Mouse (Mus musculus): ENCODE measurements around the gene Fam160a1. TPM values are rescaled to one million over a fixed set of nuclear protein-coding genes. Genes with fewer than 3 reads are reported as not detected.

Gene Fam160a1
- polyA plus RNA-seq, 1 experiment from 2014 or later, result 0.25 TPM

- WGBS (ENCODE audit: insufficient replicate concordance), result 67% methylated on average over 6 of the region's 6 CpGs
- Histone ChIP-seq H3K9ac (no peak overlapping the region), H3K9me3 (replicated peaks) (no peaks in the 10 kb centered on the region), H3K27me3 (no peaks in the 10 kb centered on the region), H3K4me1 (replicated peaks) (no peaks in the 10 kb centered on the region), H3K36me3 (no peaks in the 10 kb centered on the region), H3K4me2 (no peak overlapping the region), H3K4me3 (replicated peaks) (no peak overlapping the region), H3K27ac (no peak overlapping the region)
- ATAC-seq (ENCODE audit: low read depth) (no peak), DNase-seq (no peak)
These were observed 147.2 kb downstream of the Fam160a1 start for GRCm38 (mm10) chr3:85669844-85670243.

DNA sequence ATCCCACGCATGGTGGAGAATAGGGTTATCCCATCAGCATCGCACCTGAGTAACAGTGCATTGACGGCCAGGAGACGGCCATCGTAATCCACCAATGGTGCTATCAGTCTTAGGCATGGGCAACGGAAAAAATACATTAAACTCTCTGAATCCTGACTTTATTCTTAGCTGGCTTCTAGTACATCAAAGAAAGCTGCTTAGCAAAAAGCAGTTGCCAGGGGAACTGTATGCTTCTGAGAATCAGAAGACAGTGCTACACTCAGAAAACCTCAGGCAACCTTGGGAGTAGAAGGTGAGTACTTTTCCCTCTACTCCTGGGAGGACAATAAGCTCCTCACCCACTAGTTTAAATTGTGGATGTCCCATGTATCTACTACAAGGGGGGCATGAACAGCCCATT, 149.4 kb downstream of the Fam160a1 start:
- ATAC-seq (ENCODE audit: low read depth) (no peak), DNase-seq (no peak)
- H3K9me3 ChIP-seq (replicated peaks), result no peaks in the 10 kb centered on the region
- H3K9ac ChIP-seq, result no peak overlapping the region
- H3K4me1 ChIP-seq (replicated peaks), result no peaks in the 10 kb centered on the region
- no peak overlapping the region for H3K4me2 ChIP-seq
- no peak overlapping the region for H3K4me3 ChIP-seq (replicated peaks)
- H3K27ac ChIP-seq, result no peak overlapping the region
- no peaks in the 10 kb centered on the region for H3K36me3 ChIP-seq
- no peaks in the 10 kb centered on the region for H3K27me3 ChIP-seq
- WGBS (ENCODE audit: insufficient replicate concordance), result 78% methylated on average over 6 of the region's 6 CpGs

DNA sequence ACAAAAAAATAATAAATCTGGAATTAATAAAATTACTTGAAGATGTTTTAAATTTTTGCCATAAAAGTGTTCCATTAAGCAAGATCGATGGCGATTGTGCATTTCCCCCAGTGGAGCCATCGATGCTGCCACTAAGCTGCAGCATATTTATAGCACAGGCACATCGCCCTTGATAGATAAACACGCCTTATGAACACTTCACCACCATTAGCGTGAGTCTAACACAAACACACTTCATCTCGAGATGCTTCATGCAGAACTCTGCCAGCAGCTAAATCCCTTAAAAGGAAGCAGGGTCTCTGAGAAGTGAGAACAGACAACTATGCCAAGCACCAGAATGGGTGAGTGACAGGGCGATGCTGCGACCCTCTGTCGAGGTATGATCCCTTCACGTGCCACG, 150.4 kb downstream of the Fam160a1 start:
- Histone ChIP-seq H3K4me1 (replicated peaks) (no peaks in the 10 kb centered on the region), H3K27ac (no peak overlapping the region), H3K4me3 (replicated peaks) (no peak overlapping the region), H3K4me2 (no peak overlapping the region), H3K9ac (no peak overlapping the region), H3K9me3 (replicated peaks) (no peaks in the 10 kb centered on the region), H3K27me3 (no peaks in the 10 kb centered on the region), H3K36me3 (no peaks in the 10 kb centered on the region)
- WGBS (ENCODE audit: insufficient replicate concordance), result 77% methylated on average over 12 of the region's 12 CpGs
- DNase-seq (no peak), ATAC-seq (ENCODE audit: low read depth) (no peak)

DNA sequence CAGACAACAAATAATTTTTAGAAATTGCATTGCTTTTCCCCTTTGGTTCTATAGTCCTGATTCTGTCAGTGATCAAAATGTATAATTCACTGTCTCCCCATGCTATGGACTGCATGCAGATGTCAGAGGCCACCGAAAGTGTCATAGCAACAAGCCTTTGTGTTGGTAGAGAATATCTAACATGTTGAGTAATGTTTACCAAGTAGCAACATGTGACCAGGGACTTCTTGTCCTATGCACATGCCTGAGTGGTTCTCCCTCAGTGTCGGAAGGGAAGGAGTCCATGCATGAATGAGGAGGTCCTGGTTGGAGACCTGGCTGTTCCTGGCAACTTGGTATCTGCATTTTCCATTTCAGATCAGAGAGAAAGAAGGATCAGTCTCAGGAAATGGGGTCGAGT, 150.9 kb downstream of the Fam160a1 start:
- ATAC-seq (ENCODE audit: low read depth) (no peak), DNase-seq (no peak)
- no peak overlapping the region for H3K4me2 ChIP-seq
- no peaks in the 10 kb centered on the region for H3K4me1 ChIP-seq (replicated peaks)
- no peak overlapping the region for H3K27ac ChIP-seq
- no peaks in the 10 kb centered on the region for H3K9me3 ChIP-seq (replicated peaks)
- H3K9ac ChIP-seq, result no peak overlapping the region
- H3K4me3 ChIP-seq (replicated peaks), result no peak overlapping the region
- WGBS (ENCODE audit: insufficient replicate concordance), result 48% methylated on average over 3 of the region's 3 CpGs
- no peaks in the 10 kb centered on the region for H3K27me3 ChIP-seq
- H3K36me3 ChIP-seq, result no peaks in the 10 kb centered on the region

DNA sequence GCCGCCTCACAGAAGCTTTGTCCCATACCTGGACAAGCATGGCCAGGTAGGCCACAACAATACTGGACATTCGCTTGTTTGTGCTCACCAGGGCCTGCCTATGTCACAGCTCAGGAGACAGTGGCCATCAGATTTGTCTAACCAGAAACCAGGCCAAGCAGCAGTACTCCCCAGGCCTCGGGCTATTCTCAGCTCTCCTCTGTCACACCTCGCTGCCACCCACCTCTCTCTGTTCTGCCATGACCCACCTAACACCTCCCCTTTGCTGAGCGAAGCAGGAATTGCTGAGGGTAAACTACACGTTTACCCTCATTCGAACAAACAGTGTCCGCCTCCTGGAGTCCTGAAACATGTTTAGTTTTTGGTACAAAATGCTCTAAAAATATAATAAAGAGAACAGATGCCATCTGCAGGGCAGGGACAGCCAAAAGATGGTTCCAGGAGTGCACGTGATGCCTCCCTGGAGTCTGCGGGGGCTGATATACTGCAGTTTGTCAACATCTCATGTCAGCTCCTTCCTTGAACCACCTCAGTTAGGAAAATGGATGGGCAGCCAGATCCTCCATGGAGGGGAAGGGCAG, 152.4 kb downstream of the Fam160a1 start:
- no peak overlapping the region for H3K4me3 ChIP-seq (replicated peaks)
- no peaks in the 10 kb centered on the region for H3K36me3 ChIP-seq
- H3K4me1 ChIP-seq (replicated peaks), result no peaks in the 10 kb centered on the region
- no peak overlapping the region for H3K27ac ChIP-seq
- no peak overlapping the region for H3K4me2 ChIP-seq
- ATAC-seq (ENCODE audit: low read depth) (no peak), DNase-seq (no peak)
- no peaks in the 10 kb centered on the region for H3K27me3 ChIP-seq
- WGBS (ENCODE audit: insufficient replicate concordance), result 70% methylated on average over 10 of the region's 10 CpGs
- no peaks in the 10 kb centered on the region for H3K9me3 ChIP-seq (replicated peaks)
- no peak overlapping the region for H3K9ac ChIP-seq

GRCm38 (mm10) chr3:85663826-85664225, 153.3 kb downstream of the Fam160a1 start:
- Histone ChIP-seq H3K27ac (no peak overlapping the region), H3K4me1 (replicated peaks) (no peaks in the 10 kb centered on the region), H3K4me3 (replicated peaks) (no peak overlapping the region), H3K36me3 (no peaks in the 10 kb centered on the region), H3K4me2 (no peak overlapping the region), H3K9me3 (replicated peaks) (no peaks in the 10 kb centered on the region), H3K27me3 (no peaks in the 10 kb centered on the region), H3K9ac (no peak overlapping the region)
- 59% methylated on average over 5 of the region's 5 CpGs for WGBS (ENCODE audit: insufficient replicate concordance)
- DNase-seq (no peak), ATAC-seq (ENCODE audit: low read depth) (no peak)

GRCm38 (mm10) chr3:85661926-85662813, 154.9 kb downstream of the Fam160a1 start:
- Histone ChIP-seq H3K9ac (no peak overlapping the region), H3K4me3 (replicated peaks) (no peak overlapping the region), H3K27ac (no peak overlapping the region), H3K4me2 (no peak overlapping the region), H3K4me1 (replicated peaks) (no peaks in the 10 kb centered on the region), H3K9me3 (replicated peaks) (no peaks in the 10 kb centered on the region), H3K36me3 (no peaks in the 10 kb centered on the region), H3K27me3 (no peaks in the 10 kb centered on the region)
- DNase-seq, result no peak
- ATAC-seq (ENCODE audit: low read depth), result no peak
- WGBS (ENCODE audit: insufficient replicate concordance), result 63% methylated on average over 10 of the region's 10 CpGs

DNA sequence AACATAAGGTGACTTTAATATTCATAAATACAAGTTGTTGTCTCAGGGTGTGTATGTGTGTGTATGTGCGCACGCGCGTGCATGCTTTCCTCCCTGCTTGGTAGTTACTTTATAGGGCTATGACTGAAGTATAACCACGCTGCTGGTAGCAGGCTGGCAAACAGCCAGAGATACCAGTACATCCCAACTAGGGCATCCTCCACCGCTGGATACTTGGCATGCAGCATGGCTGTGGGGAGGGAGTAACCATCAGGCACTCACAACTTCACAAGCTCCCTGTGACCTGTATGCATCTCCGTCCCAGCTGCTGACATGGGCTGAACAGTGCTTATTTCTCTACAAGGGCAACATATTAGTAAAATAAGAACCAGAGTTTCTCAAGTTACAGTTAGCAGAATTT, 157.4 kb downstream of the Fam160a1 start:
- Histone ChIP-seq H3K27me3 (no peaks in the 10 kb centered on the region), H3K4me2 (no peak overlapping the region), H3K4me3 (replicated peaks) (no peak overlapping the region), H3K9ac (no peak overlapping the region), H3K27ac (no peak overlapping the region), H3K4me1 (replicated peaks) (no peaks in the 10 kb centered on the region), H3K9me3 (replicated peaks) (no peaks in the 10 kb centered on the region), H3K36me3 (no peaks in the 10 kb centered on the region)
- DNase-seq (no peak), ATAC-seq (ENCODE audit: low read depth) (no peak)
- WGBS (ENCODE audit: insufficient replicate concordance), result 84% methylated on average over 7 of the region's 7 CpGs

GRCm38 (mm10) chr3:85655538-85655937, 161.6 kb downstream of the Fam160a1 start:
- no peaks in the 10 kb centered on the region for H3K27me3 ChIP-seq
- no peak for ATAC-seq (ENCODE audit: low read depth)
- no peak overlapping the region for H3K27ac ChIP-seq
- WGBS (ENCODE audit: insufficient replicate concordance), result 76% methylated on average over 3 of the region's 3 CpGs
- H3K36me3 ChIP-seq, result peaks cover 4% of the 10 kb centered on the region; the same call in 1 of the 2 replicates
- no peak for DNase-seq
- no peak overlapping the region for H3K4me3 ChIP-seq (replicated peaks)
- H3K9ac ChIP-seq, result no peak overlapping the region
- peaks cover 11% of the 10 kb centered on the region for H3K4me1 ChIP-seq (replicated peaks)
- no peaks in the 10 kb centered on the region for H3K9me3 ChIP-seq (replicated peaks)
- H3K4me2 ChIP-seq, result no peak overlapping the region

DNA sequence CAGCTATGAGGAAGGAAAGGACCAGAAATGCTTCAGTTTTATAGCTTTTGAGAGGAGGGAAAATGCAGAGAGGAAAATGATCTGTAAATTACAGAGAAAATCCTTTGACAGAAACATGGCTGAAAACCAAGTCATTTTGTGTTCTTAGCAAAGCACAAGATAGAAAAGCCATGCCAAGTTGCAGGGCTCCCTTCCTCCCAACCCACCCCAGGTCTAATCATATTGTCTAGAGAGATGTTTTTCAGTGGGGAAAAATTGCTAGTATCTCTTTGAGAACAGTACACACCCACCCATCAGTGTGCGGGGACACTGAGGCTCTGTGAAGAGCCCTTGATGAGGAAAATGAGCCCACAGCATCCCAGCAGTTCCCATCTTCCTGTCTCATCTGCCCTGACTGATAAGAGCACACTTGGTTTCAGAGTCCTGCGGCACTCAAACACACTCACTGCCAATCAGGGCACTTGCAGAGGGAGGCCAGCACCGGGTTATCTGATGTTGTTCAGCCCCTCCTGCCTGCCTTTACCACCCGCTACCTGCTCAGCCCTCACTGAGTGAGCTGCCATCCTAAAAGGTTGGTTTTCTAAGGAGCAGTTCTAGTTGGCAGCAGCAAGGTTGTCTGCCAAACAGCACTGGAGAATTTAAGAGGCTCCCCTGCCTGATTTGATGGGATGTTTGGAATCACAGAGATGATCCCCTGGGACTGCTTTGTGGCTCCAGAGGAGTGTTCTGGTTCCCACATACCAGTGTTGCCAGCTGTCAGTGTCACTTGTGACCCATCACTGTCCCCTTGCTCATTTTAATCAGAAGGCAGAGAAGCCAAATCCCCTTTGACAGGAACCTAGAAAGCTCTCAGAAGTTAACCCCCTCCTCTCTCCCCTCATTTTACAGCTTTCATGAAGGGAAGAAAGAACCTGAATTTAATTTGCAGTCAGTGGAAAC, 164.1 kb downstream of the Fam160a1 start:
- Histone ChIP-seq H3K9me3 (replicated peaks) (no peaks in the 10 kb centered on the region), H3K4me1 (replicated peaks) (peaks cover 14% of the 10 kb centered on the region), H3K4me3 (replicated peaks) (no peak overlapping the region), H3K9ac (no peak overlapping the region), H3K27ac (no peak overlapping the region), H3K36me3 (peaks cover 4% of the 10 kb centered on the region; the same call in 1 of the 2 replicates), H3K27me3 (no peaks in the 10 kb centered on the region), H3K4me2 (no peak overlapping the region)
- DNase-seq, result peak; percentile 11
- 22% methylated on average over 4 of the region's 4 CpGs for WGBS (ENCODE audit: insufficient replicate concordance)
- ATAC-seq (ENCODE audit: low read depth), result peak; percentile 57

DNA sequence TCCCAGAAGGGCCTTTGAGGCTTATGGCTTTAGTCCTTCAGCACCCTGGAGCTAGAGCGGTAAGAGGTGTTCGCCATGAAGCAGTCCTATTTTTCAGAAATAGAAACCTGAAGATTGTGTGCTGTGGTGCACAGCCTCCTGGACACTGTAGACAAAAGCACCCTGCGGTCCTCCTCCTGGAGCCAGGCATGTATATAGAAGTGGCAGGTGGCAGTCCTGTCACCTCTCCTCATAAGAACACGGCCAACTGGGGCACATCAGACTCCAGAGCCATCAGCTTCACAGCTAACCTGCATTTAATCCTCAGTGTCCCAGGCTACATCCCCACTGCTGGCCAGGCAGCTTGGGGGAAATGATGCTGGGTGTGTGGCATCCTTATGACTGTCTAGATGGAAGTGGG, 167.9 kb downstream of the Fam160a1 start:
- no peaks in the 10 kb centered on the region for H3K27me3 ChIP-seq
- no peak overlapping the region for H3K9ac ChIP-seq
- ATAC-seq (ENCODE audit: low read depth) (no peak), DNase-seq (no peak)
- peaks cover 14% of the 10 kb centered on the region for H3K4me1 ChIP-seq (replicated peaks)
- H3K27ac ChIP-seq, result no peak overlapping the region
- no peak overlapping the region for H3K4me2 ChIP-seq
- H3K36me3 ChIP-seq, result peaks cover 4% of the 10 kb centered on the region; the same call in 1 of the 2 replicates
- H3K9me3 ChIP-seq (replicated peaks), result no peaks in the 10 kb centered on the region
- WGBS (ENCODE audit: insufficient replicate concordance), result 77% methylated on average over 4 of the region's 4 CpGs
- no peak overlapping the region for H3K4me3 ChIP-seq (replicated peaks)

Measured in liver, embryonic 13.5 days (tissue).